Mouse (Mus musculus) midbrain, embryonic 15.5 days (tissue): Measurements from ENCODE around the gene Pmpca. TPM values are rescaled to one million over a fixed set of nuclear protein-coding genes. Genes with fewer than 3 reads are reported as not detected.

Source experiments
- ATAC-seq: fragments of 200-750 bp; cut with Nextera tagmentation; replicated peaks from 2 replicates; pipeline ENCODE4 v1.8.0; 2017; ENCODE audit warnings: moderate TSS enrichment
- H3K27ac ChIP-seq: fragments of 300-500 bp; sonication (generic); 2 replicates; pipeline ENCODE4 v1.5.1; 2015; ENCODE audit warnings: mild to moderate bottlenecking, inconsistent platforms
- H3K27me3 ChIP-seq: fragments of 300-500 bp; sonication (generic); replicated peaks from 2 replicates; pipeline ENCODE4 v1.6.1; 2015; ENCODE audit warnings: inconsistent platforms
- H3K36me3 ChIP-seq: fragments of 300-500 bp; sonication (generic); replicated peaks from 2 replicates; pipeline ENCODE4 v1.6.1; 2015; ENCODE audit warnings: inconsistent platforms
- H3K4me1 ChIP-seq: fragments of 300-500 bp; sonication (generic); 2 replicates; pipeline ENCODE4 v1.6.1; 2015; ENCODE audit warnings: inconsistent platforms
- H3K4me2 ChIP-seq: fragments of 300-500 bp; sonication (generic); 2 replicates; pipeline ENCODE4 v1.6.1; 2015; ENCODE audit warnings: inconsistent platforms, mild to moderate bottlenecking, moderate library complexity
- H3K4me3 ChIP-seq: fragments of 300-500 bp; sonication (generic); 2 replicates; pipeline ENCODE4 v1.5.1; 2015; ENCODE audit warnings: mild to moderate bottlenecking, inconsistent platforms
- H3K9ac ChIP-seq: fragments of 300-500 bp; sonication (generic); 2 replicates; pipeline ENCODE4 v1.6.1; 2015; ENCODE audit warnings: mild to moderate bottlenecking, inconsistent platforms
- H3K9me3 ChIP-seq: fragments of 300-500 bp; sonication (generic); 2 replicates; pipeline ENCODE4 v1.6.1; 2016; ENCODE audit warnings: inconsistent platforms
- WGBS: fragments of 180-500 bp; shearing (Covaris S2); methylation state at CpG from one replicate; pipeline ENCODE4 v1.1.7; 2015; ENCODE audit warnings: mixed read lengths; 5-methylcytosine and 5-hydroxymethylcytosine counted together
- polyA plus RNA-seq: library from polyadenylated mRNA; unstranded; fragments of >200 nt; fragmentation: Nextera tagmentation; extraction: Ambion mirVana; gene quantifications from 2 replicates; pipeline ENCODE4 v1.2.1, GENCODE M21; 2015

Pmpca gene
- polyA plus RNA-seq, 1 experiment from 2014 or later: 97.6 TPM

DNA sequence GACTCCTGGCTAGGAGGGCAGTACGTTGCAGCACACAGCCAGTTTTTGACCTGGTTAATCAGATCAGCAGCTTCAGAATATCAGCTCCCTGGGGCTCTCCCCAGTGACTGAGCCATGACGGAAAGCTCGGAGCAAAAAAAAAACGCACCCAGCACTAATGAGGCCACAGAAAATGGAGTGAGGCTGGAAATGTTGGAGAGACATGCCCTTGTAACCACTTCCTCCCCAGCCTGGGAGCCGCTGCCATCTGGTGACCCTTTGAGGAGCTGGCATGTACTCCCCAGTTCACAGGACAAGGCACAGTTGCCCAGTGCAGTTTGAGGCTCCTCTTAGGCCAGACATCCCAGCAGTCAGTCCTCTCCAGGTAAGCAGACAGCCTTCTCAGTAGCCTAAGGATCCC, 21.0 kb downstream of the Pmpca start:
- H3K27me3 ChIP-seq: no peaks in the 10 kb centered on the region
- H3K4me2 ChIP-seq: no peak overlapping the region
- H3K36me3 ChIP-seq: peaks cover 45% of the 10 kb centered on the region
- no peak for ATAC-seq
- no peak overlapping the region for H3K9ac ChIP-seq
- H3K27ac ChIP-seq: no peak overlapping the region
- H3K4me3 ChIP-seq: no peak overlapping the region
- 73% methylated on average over 5 of the region's 5 CpGs for WGBS
- H3K9me3 ChIP-seq: no peaks in the 10 kb centered on the region
- H3K4me1 ChIP-seq: peaks cover 39% of the 10 kb centered on the region

GRCm38 (mm10) chr2:26410931-26411411, 21.8 kb downstream of the Pmpca start:
- no peak overlapping the region for H3K4me2 ChIP-seq
- H3K27me3 ChIP-seq: no peaks in the 10 kb centered on the region
- no peak overlapping the region for H3K27ac ChIP-seq
- peaks cover 54% of the 10 kb centered on the region for H3K36me3 ChIP-seq
- H3K4me3 ChIP-seq: no peak overlapping the region
- H3K9ac ChIP-seq: no peak overlapping the region
- 71% methylated on average over 5 of the region's 5 CpGs for WGBS
- no peak for ATAC-seq
- no peaks in the 10 kb centered on the region for H3K9me3 ChIP-seq
- peaks cover 30% of the 10 kb centered on the region for H3K4me1 ChIP-seq

DNA sequence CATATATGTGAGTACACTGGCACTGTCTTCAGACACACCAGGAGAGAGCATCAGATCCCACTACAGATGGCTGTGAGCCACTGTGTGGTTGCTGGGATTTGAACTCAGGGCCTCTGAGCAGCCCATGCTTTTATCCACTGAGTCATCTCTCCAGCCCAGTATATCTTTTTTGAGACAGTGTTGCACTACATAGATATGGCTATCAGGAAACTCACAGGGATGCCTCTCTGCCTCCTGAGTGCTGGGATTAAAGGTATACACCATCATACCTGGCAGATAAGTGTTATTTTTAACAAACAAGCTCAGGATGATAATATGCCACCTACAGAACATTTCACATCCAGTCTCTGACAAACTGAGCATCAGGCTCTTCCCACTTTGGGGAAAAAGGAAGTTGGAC, 27.9 kb downstream of the Pmpca start:
- Histone ChIP-seq H3K27ac (no peak overlapping the region), H3K4me1 (no peaks in the 10 kb centered on the region), H3K36me3 (peaks cover 76% of the 10 kb centered on the region), H3K4me2 (no peak overlapping the region), H3K9ac (no peak overlapping the region), H3K4me3 (no peak overlapping the region), H3K9me3 (no peaks in the 10 kb centered on the region), H3K27me3 (no peaks in the 10 kb centered on the region)
- ATAC-seq: no peak

DNA sequence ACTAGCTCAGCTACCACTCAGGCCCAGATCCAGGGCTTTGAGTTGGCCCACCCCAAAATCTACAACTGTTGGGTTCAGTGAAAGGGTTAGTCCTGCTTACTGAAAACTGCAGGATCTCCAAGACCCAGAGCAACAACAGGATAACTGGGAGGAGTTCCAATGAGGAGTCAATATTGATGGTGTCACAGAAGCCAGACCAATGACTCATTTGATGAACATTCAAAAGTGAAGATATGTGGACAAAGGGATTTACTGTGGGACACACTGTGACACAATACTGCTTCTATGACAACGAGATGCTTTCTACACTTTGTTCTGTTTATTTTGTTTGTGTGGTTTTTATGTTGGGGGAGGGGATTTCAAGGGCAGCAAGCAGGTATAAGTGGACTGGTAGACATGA, 29.0 kb downstream of the Pmpca start:
- Histone ChIP-seq H3K9ac (no peak overlapping the region), H3K4me1 (no peaks in the 10 kb centered on the region), H3K4me3 (no peak overlapping the region), H3K9me3 (no peaks in the 10 kb centered on the region), H3K27me3 (no peaks in the 10 kb centered on the region), H3K4me2 (no peak overlapping the region), H3K27ac (no peak overlapping the region), H3K36me3 (peaks cover 76% of the 10 kb centered on the region)
- WGBS: 89% methylated on average over 1 of the region's 1 CpGs
- no peak for ATAC-seq

DNA sequence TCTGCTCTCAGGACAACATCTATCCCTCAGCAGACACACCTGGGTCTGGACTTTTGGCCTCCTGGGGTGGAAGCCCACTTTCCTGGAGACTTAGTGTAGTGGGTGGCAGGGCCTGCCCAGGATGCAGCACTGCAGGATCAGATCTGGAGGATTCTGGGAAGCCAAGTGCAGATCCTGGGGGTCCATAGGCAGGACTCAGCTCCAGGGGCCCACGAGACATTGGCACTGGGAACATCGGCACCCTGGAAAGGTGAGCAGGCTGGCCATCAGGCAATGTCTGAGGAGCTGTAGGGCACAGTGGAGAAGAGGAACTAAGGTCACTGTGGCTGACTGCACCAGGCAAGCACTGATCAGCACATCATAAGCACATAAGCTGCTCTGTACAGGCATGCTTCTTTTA, 32.8 kb downstream of the Pmpca start:
- no peak overlapping the region for H3K4me3 ChIP-seq
- no peak overlapping the region for H3K9ac ChIP-seq
- H3K27me3 ChIP-seq: no peaks in the 10 kb centered on the region
- no peak for ATAC-seq
- H3K36me3 ChIP-seq: peaks cover 76% of the 10 kb centered on the region
- no peak overlapping the region for H3K27ac ChIP-seq
- H3K9me3 ChIP-seq: no peaks in the 10 kb centered on the region
- 96% methylated on average over 2 of the region's 2 CpGs for WGBS
- no peaks in the 10 kb centered on the region for H3K4me1 ChIP-seq
- no peak overlapping the region for H3K4me2 ChIP-seq

DNA sequence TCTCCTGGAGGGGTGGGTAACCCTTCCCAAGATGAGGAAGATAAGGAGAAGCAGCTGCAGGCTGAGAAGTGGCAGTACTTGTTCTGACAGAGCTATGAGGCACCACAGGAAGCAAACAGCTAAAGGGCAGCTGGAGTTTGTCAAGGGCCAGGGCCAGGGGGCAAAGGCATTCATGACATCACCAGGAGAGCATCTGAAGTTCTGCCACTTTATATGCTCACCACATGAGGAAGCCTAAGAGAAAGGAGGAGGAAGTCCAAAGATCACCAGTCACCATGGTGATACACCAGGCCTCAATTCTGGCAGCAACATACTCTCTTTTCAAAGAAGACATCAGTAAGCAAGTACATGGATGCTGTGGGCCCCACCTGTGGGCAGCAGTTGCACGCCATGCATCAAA, 33.9 kb downstream of the Pmpca start:
- H3K4me1 ChIP-seq: no peaks in the 10 kb centered on the region
- no peak overlapping the region for H3K4me3 ChIP-seq
- H3K4me2 ChIP-seq: no peak overlapping the region
- WGBS: 93% methylated on average over 1 of the region's 1 CpGs
- H3K36me3 ChIP-seq: peaks cover 72% of the 10 kb centered on the region
- ATAC-seq: no peak
- no peak overlapping the region for H3K9ac ChIP-seq
- no peaks in the 10 kb centered on the region for H3K9me3 ChIP-seq
- no peak overlapping the region for H3K27ac ChIP-seq
- no peaks in the 10 kb centered on the region for H3K27me3 ChIP-seq

DNA sequence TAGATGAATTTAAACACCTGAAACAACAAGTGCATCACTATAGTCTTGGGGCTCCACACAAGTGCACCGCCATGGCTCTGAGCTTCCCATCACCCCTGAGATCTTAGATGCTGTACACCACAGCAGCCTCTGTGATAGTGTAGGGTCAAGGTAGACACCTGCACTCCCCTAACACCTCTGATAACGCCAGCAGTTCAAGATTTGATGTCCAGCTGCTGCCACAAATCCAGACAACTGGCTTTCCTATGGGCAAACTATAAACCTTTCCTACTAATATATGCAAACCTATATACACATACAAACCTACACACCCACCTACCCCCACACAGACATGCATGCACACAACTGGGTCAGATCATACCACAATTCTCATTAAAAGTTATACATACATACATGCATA, 35.4 kb downstream of the Pmpca start:
- 96% methylated on average over 2 of the region's 2 CpGs for WGBS
- H3K9ac ChIP-seq: no peak overlapping the region
- no peak for ATAC-seq
- H3K9me3 ChIP-seq: no peaks in the 10 kb centered on the region
- no peaks in the 10 kb centered on the region for H3K4me1 ChIP-seq
- no peaks in the 10 kb centered on the region for H3K27me3 ChIP-seq
- H3K36me3 ChIP-seq: peaks cover 83% of the 10 kb centered on the region
- no peak overlapping the region for H3K4me2 ChIP-seq
- no peak overlapping the region for H3K4me3 ChIP-seq
- H3K27ac ChIP-seq: no peak overlapping the region

DNA sequence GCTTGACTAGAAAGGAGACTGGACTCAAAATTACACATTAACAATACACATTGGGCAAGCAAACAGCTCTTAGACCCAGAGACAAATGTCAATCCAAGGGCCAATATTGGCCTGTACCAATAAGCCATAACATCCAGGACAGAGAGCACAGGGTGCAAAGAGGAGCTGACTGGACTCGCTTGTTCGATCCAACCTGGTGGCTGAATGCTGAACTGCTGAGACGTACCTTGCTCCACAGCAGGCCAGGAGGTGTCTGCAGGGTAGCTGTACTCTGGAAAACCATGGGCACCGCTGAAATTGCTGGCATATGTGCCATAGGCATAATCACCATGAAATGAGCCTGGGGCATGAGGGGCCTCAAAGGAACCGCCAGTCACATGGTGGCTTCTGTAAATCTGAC, 40.7 kb downstream of the Pmpca start:
- no peaks in the 10 kb centered on the region for H3K4me1 ChIP-seq
- peaks cover 75% of the 10 kb centered on the region for H3K36me3 ChIP-seq
- H3K4me3 ChIP-seq: no peak overlapping the region
- no peak overlapping the region for H3K4me2 ChIP-seq
- no peaks in the 10 kb centered on the region for H3K27me3 ChIP-seq
- no peak overlapping the region for H3K9ac ChIP-seq
- 88% methylated on average over 5 of the region's 5 CpGs for WGBS
- H3K9me3 ChIP-seq: no peaks in the 10 kb centered on the region
- ATAC-seq: no peak
- no peak overlapping the region for H3K27ac ChIP-seq

DNA sequence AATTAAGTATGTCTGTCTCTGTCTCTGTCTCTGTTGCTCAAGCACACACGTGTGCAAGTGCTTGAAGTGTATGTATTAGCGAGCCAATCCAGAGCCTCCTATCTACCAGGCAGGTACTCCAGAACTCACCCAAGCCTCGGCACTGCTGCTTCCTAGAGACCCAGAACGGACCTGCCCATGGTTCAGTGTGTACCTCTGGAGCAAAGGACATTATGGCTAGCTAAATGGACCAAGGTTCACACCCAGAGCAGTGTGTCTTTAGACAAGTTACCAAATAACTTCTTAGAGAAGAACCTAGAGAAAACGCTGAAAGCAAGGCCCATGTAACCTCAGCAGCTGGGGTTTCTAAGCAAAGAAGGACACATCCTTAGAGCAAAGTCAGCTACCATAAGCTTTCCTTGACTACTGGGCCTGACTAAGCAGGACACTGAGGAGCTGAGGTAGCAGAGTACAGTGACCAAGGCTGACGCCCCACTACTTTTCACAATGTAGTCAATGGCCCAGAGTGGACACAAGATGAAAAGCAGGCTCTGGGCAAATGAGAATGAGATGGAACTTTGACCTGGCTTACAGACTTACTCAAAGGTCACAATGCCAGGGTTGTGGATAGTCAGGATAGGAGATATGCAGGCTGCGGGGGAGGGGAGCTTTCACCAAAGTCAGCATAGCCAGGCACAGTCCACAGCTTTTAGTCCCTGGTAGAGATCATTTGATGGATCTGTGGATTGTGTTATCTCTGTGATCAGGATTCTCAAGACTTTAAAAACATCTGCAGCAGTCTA, 45.8 kb downstream of the Pmpca start:
- H3K27ac ChIP-seq: no peak overlapping the region
- H3K4me2 ChIP-seq: no peak overlapping the region
- no peak for ATAC-seq
- H3K4me1 ChIP-seq: peaks cover 13% of the 10 kb centered on the region; the same call in 1 of the 2 replicates
- H3K27me3 ChIP-seq: no peaks in the 10 kb centered on the region
- H3K36me3 ChIP-seq: peaks cover 57% of the 10 kb centered on the region
- H3K9ac ChIP-seq: no peak overlapping the region
- H3K4me3 ChIP-seq: no peak overlapping the region
- WGBS: 93% methylated on average over 7 of the region's 7 CpGs
- no peaks in the 10 kb centered on the region for H3K9me3 ChIP-seq

GRCm38 (mm10) chr2:26437221-26437620, 48.1 kb downstream of the Pmpca start:
- no peak overlapping the region for H3K27ac ChIP-seq
- 80% methylated on average over 4 of the region's 4 CpGs for WGBS
- no peak for ATAC-seq
- no peak overlapping the region for H3K4me3 ChIP-seq
- H3K4me2 ChIP-seq: no peak overlapping the region
- no peak overlapping the region for H3K9ac ChIP-seq
- peaks cover 13% of the 10 kb centered on the region; the same call in 1 of the 2 replicates for H3K4me1 ChIP-seq
- H3K9me3 ChIP-seq: no peaks in the 10 kb centered on the region
- H3K36me3 ChIP-seq: peaks cover 52% of the 10 kb centered on the region
- H3K27me3 ChIP-seq: no peaks in the 10 kb centered on the region

DNA sequence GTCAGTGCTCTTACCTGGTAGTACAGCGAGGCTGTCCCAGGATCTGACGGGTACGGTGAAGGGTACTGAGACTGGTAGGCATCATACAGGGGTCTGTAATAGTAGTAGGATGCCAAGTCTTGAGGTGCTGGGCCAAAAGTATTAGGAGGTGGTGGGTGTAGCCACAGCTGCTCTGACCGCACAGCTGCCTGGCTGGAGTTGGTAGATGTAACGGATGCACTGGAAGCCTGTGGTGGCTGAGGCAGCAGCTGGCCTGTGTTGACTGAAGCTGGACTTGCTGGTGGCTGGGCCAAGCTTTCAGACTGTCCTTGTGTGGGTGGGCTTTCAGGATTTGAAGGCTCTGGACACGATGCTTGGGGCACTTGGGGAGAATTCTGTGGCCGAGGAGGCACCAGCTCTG, 49.2 kb downstream of the Pmpca start:
- no peak for ATAC-seq
- Histone ChIP-seq H3K9ac (no peak overlapping the region), H3K27me3 (no peaks in the 10 kb centered on the region), H3K4me3 (no peak overlapping the region), H3K36me3 (peaks cover 44% of the 10 kb centered on the region), H3K4me1 (peaks cover 19% of the 10 kb centered on the region), H3K4me2 (no peak overlapping the region), H3K27ac (no peak overlapping the region), H3K9me3 (no peaks in the 10 kb centered on the region)
- 84% methylated on average over 7 of the region's 7 CpGs for WGBS

DNA sequence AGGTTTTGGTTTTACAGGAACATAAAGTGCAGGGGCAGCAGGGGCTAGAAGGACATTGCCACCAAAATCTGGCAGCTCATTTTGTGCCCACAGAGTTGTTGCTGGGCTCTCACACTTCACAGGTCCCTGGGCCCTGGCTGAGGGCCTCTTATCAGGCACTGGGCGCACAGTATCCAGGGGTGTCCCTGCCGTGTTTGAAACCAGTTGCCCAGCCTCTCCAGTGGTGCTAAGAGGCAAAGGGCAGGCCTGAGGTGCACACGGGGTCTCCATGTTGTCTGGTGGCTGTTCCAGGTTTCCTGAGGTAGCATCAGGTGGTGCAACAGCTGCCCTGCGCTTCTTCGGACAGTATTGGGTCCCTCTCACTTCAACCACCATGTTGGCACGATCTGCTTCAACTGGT, 50.5 kb downstream of the Pmpca start:
- Histone ChIP-seq H3K4me3 (no peak overlapping the region), H3K4me1 (peaks cover 29% of the 10 kb centered on the region), H3K9me3 (no peaks in the 10 kb centered on the region), H3K27ac (no peak overlapping the region), H3K9ac (no peak overlapping the region), H3K36me3 (peaks cover 36% of the 10 kb centered on the region), H3K27me3 (no peaks in the 10 kb centered on the region), H3K4me2 (no peak overlapping the region)
- WGBS: 96% methylated on average over 6 of the region's 6 CpGs
- ATAC-seq: no peak

GRCm38 (mm10) chr2:26441261-26441660, 52.1 kb downstream of the Pmpca start:
- ATAC-seq: no peak
- H3K36me3 ChIP-seq: peaks cover 22% of the 10 kb centered on the region
- WGBS: 97% methylated on average over 4 of the region's 4 CpGs
- H3K9me3 ChIP-seq: no peaks in the 10 kb centered on the region
- no peak overlapping the region for H3K4me3 ChIP-seq
- no peak overlapping the region for H3K9ac ChIP-seq
- H3K27ac ChIP-seq: no peak overlapping the region
- no peak overlapping the region for H3K4me2 ChIP-seq
- H3K27me3 ChIP-seq: no peaks in the 10 kb centered on the region
- H3K4me1 ChIP-seq: peaks cover 31% of the 10 kb centered on the region
